Mouse (Mus musculus) heart, embryonic 13.5 days (tissue): Measurements from ENCODE around the gene Tbrg4. TPM values are rescaled to one million over a fixed set of nuclear protein-coding genes. Genes with fewer than 3 reads are reported as not detected.

ENCODE experiments used
- ATAC-seq: fragments of 200-750 bp; cut with Nextera tagmentation; 2 replicates; pipeline ENCODE4 v1.8.0; 2017; ENCODE audit warnings: moderate TSS enrichment; ENCODE audit not compliant: insufficient number of reproducible peaks, low FRiP score, low TSS enrichment; ENCODE audit errors: extremely low read depth
- H3K27ac ChIP-seq: fragments of 300-500 bp; sonication (generic); replicated peaks from 2 replicates; pipeline ENCODE4 v1.5.1; 2015; ENCODE audit warnings: moderate library complexity, mild to moderate bottlenecking, inconsistent platforms
- H3K27me3 ChIP-seq: fragments of 300-500 bp; sonication (generic); replicated peaks from 2 replicates; pipeline ENCODE4 v1.6.1; 2015; ENCODE audit warnings: mild to moderate bottlenecking, inconsistent platforms
- H3K36me3 ChIP-seq: fragments of 300-500 bp; sonication (generic); 2 replicates; pipeline ENCODE4 v1.6.1; 2015; ENCODE audit warnings: mild to moderate bottlenecking, inconsistent platforms
- H3K4me1 ChIP-seq: fragments of 300-500 bp; sonication (generic); 2 replicates; pipeline ENCODE4 v1.6.1; 2015; ENCODE audit warnings: inconsistent platforms
- H3K4me2 ChIP-seq: fragments of 300-500 bp; sonication (generic); 2 replicates; pipeline ENCODE4 v1.6.1; 2015; ENCODE audit warnings: inconsistent platforms, mild to moderate bottlenecking, moderate library complexity
- H3K4me3 ChIP-seq: fragments of 300-500 bp; sonication (generic); 2 replicates; pipeline ENCODE4 v1.5.1; 2015; ENCODE audit warnings: moderate library complexity, mild to moderate bottlenecking, inconsistent platforms
- H3K9ac ChIP-seq: fragments of 300-500 bp; sonication (generic); 2 replicates; pipeline ENCODE4 v1.6.1; 2015; ENCODE audit warnings: inconsistent platforms, mild to moderate bottlenecking, moderate library complexity
- H3K9me3 ChIP-seq: fragments of 300-500 bp; sonication (generic); 2 replicates; pipeline ENCODE4 v1.6.1; 2016; ENCODE audit warnings: inconsistent platforms
- WGBS: fragments of 180-500 bp; shearing (Covaris S2); methylation state at CpG from one replicate; pipeline ENCODE4 v1.1.7; 2015; ENCODE audit warnings: mixed read lengths; 5-methylcytosine and 5-hydroxymethylcytosine counted together
- polyA plus RNA-seq: library from polyadenylated mRNA; unstranded; fragments of >200 nt; fragmentation: Nextera tagmentation; extraction: Ambion mirVana; gene quantifications from 2 replicates; pipeline ENCODE4 v1.2.1, GENCODE M21; 2015

The Tbrg4 gene
- polyA plus RNA-seq, 1 experiment from 2014 or later: 43.0 TPM

- H3K4me1 ChIP-seq: peaks cover 58% of the 10 kb centered on the region
- no peaks in the 10 kb centered on the region for H3K9me3 ChIP-seq
- H3K36me3 ChIP-seq: peaks cover 36% of the 10 kb centered on the region
- 74% methylated on average over 8 of the region's 8 CpGs for WGBS
- ATAC-seq: no peak
- H3K27ac ChIP-seq: no peak overlapping the region
- no peak overlapping the region for H3K4me2 ChIP-seq
- peaks cover 65% of the 10 kb centered on the region for H3K27me3 ChIP-seq
- no peak overlapping the region for H3K4me3 ChIP-seq
- no peak overlapping the region for H3K9ac ChIP-seq
These were observed 25.5 kb downstream of the Tbrg4 start for GRCm38 (mm10) chr11:6600284-6600944.

GRCm38 (mm10) chr11:6599831-6600230 lies 26.0 kb downstream of the Tbrg4 start:
- H3K27ac ChIP-seq: no peak overlapping the region
- no peak overlapping the region for H3K9ac ChIP-seq
- no peak for ATAC-seq
- no peak overlapping the region for H3K4me3 ChIP-seq
- WGBS: 83% methylated on average over 6 of the region's 6 CpGs
- peaks cover 42% of the 10 kb centered on the region for H3K36me3 ChIP-seq
- peaks cover 59% of the 10 kb centered on the region for H3K27me3 ChIP-seq
- no peak overlapping the region for H3K4me2 ChIP-seq
- H3K4me1 ChIP-seq: peaks cover 58% of the 10 kb centered on the region
- H3K9me3 ChIP-seq: no peaks in the 10 kb centered on the region

GRCm38 (mm10) chr11:6599011-6599681 lies 26.7 kb downstream of the Tbrg4 start:
- WGBS: 20% methylated on average over 27 of the region's 27 CpGs
- Histone ChIP-seq H3K4me1 (peaks cover 58% of the 10 kb centered on the region), H3K36me3 (peaks cover 49% of the 10 kb centered on the region), H3K27me3 (peaks cover 52% of the 10 kb centered on the region), H3K4me3 (no peak overlapping the region), H3K9me3 (no peaks in the 10 kb centered on the region), H3K27ac (no peak overlapping the region), H3K9ac (peak overlapping the region; percentile 38; the same call in 1 of the 2 replicates), H3K4me2 (peak overlapping the region; percentile 32)
- ATAC-seq: no peak

GRCm38 (mm10) chr11:6598191-6598889 lies 27.5 kb downstream of the Tbrg4 start:
- Histone ChIP-seq H3K4me1 (peaks cover 55% of the 10 kb centered on the region), H3K4me3 (no peak overlapping the region), H3K9me3 (no peaks in the 10 kb centered on the region), H3K4me2 (no peak overlapping the region), H3K27me3 (peaks cover 49% of the 10 kb centered on the region), H3K9ac (peak overlapping the region; percentile 30; the same call in 1 of the 2 replicates), H3K36me3 (peaks cover 57% of the 10 kb centered on the region), H3K27ac (no peak overlapping the region)
- 49% methylated on average over 19 of the region's 19 CpGs for WGBS
- ATAC-seq: no peak

GRCm38 (mm10) chr11:6597523-6597922 lies 28.3 kb downstream of the Tbrg4 start:
- H3K9ac ChIP-seq: no peak overlapping the region
- H3K27ac ChIP-seq: no peak overlapping the region
- ATAC-seq: no peak
- peaks cover 40% of the 10 kb centered on the region for H3K27me3 ChIP-seq
- no peak overlapping the region for H3K4me3 ChIP-seq
- H3K36me3 ChIP-seq: peaks cover 65% of the 10 kb centered on the region
- 60% methylated on average over 7 of the region's 7 CpGs for WGBS
- no peak overlapping the region for H3K4me2 ChIP-seq
- H3K9me3 ChIP-seq: no peaks in the 10 kb centered on the region
- H3K4me1 ChIP-seq: peaks cover 52% of the 10 kb centered on the region

- H3K27me3 ChIP-seq: peaks cover 31% of the 10 kb centered on the region
- H3K4me2 ChIP-seq: no peak overlapping the region
- ATAC-seq: no peak
- peaks cover 52% of the 10 kb centered on the region for H3K4me1 ChIP-seq
- H3K27ac ChIP-seq: no peak overlapping the region
- WGBS: 91% methylated on average over 3 of the region's 3 CpGs
- no peak overlapping the region for H3K9ac ChIP-seq
- no peak overlapping the region for H3K4me3 ChIP-seq
- no peaks in the 10 kb centered on the region for H3K9me3 ChIP-seq
- peaks cover 74% of the 10 kb centered on the region for H3K36me3 ChIP-seq
These were observed 29.3 kb downstream of the Tbrg4 start for GRCm38 (mm10) chr11:6596616-6597015.

GRCm38 (mm10) chr11:6596205-6596604 lies 29.7 kb downstream of the Tbrg4 start:
- peaks cover 27% of the 10 kb centered on the region for H3K27me3 ChIP-seq
- no peak for ATAC-seq
- H3K4me3 ChIP-seq: no peak overlapping the region
- H3K27ac ChIP-seq: no peak overlapping the region
- H3K4me1 ChIP-seq: peaks cover 52% of the 10 kb centered on the region
- H3K36me3 ChIP-seq: peaks cover 78% of the 10 kb centered on the region
- no peak overlapping the region for H3K9ac ChIP-seq
- H3K9me3 ChIP-seq: no peaks in the 10 kb centered on the region
- WGBS: 96% methylated on average over 6 of the region's 6 CpGs
- no peak overlapping the region for H3K4me2 ChIP-seq

- no peak for ATAC-seq
- Histone ChIP-seq H3K9me3 (no peaks in the 10 kb centered on the region), H3K27me3 (peaks cover 19% of the 10 kb centered on the region), H3K9ac (no peak overlapping the region), H3K4me2 (no peak overlapping the region), H3K36me3 (peaks cover 87% of the 10 kb centered on the region), H3K27ac (no peak overlapping the region), H3K4me1 (peaks cover 52% of the 10 kb centered on the region), H3K4me3 (no peak overlapping the region)
- 59% methylated on average over 5 of the region's 5 CpGs for WGBS
These were observed 30.5 kb downstream of the Tbrg4 start for GRCm38 (mm10) chr11:6595339-6595738.

- Histone ChIP-seq H3K4me3 (no peak overlapping the region), H3K4me2 (no peak overlapping the region), H3K9me3 (no peaks in the 10 kb centered on the region), H3K4me1 (peaks cover 48% of the 10 kb centered on the region), H3K27me3 (peaks cover 14% of the 10 kb centered on the region), H3K27ac (0 out of 2 replicates have a peak overlapping the region, but pooled peaks have one; percentile 29), H3K9ac (no peak overlapping the region), H3K36me3 (peaks cover 92% of the 10 kb centered on the region)
- WGBS: 54% methylated on average over 6 of the region's 6 CpGs
- ATAC-seq: no peak
These were observed 31.0 kb downstream of the Tbrg4 start for GRCm38 (mm10) chr11:6594845-6595244.

GRCm38 (mm10) chr11:6593406-6593805 lies 32.5 kb downstream of the Tbrg4 start:
- Histone ChIP-seq H3K9me3 (no peaks in the 10 kb centered on the region), H3K27ac (no peak overlapping the region), H3K27me3 (0 out of 2 replicates have a peak, but pooled peaks cover 4% of the 10 kb centered on the region), H3K36me3 (peaks cover 98% of the 10 kb centered on the region), H3K4me3 (no peak overlapping the region), H3K9ac (no peak overlapping the region), H3K4me1 (peaks cover 37% of the 10 kb centered on the region), H3K4me2 (no peak overlapping the region)
- ATAC-seq: no peak
- WGBS: 83% methylated on average over 11 of the region's 11 CpGs

GRCm38 (mm10) chr11:6590933-6591675 lies 34.8 kb downstream of the Tbrg4 start:
- no peak overlapping the region for H3K4me3 ChIP-seq
- WGBS: 77% methylated on average over 10 of the region's 10 CpGs
- H3K9me3 ChIP-seq: no peaks in the 10 kb centered on the region
- H3K27me3 ChIP-seq: 0 out of 2 replicates have a peak, but pooled peaks cover under 1% of the 10 kb centered on the region
- no peak overlapping the region for H3K9ac ChIP-seq
- peaks cover 41% of the 10 kb centered on the region for H3K4me1 ChIP-seq
- ATAC-seq: no peak
- H3K27ac ChIP-seq: no peak overlapping the region
- no peak overlapping the region for H3K4me2 ChIP-seq
- H3K36me3 ChIP-seq: peaks cover 86% of the 10 kb centered on the region
